Comparison of ENCODE assay signal across 8 mouse cellular contexts in the genomic region with DNA sequence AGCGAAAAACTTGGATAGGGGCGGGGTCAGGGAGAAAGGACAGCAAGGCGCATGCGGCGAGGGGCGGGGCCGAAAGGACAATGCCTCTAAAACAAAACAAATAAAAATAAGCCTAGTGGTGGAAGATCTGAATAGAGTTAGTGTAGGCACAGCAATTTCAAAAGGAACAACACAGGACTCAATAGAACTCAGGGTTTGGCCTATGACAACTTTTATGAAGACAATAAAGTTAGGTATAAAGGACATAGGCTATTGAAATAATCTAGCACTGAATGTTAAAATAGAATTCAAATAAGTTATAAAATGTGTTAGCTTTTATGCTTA. TPM values are rescaled to one million over a fixed set of nuclear protein-coding genes. Genes with fewer than 3 reads are reported as not detected.
A peak's percentile ranks its signal among the peaks of the same experiment; 100 is the strongest.
DNase-seq lines count a peak whose midpoint lies in the region; ATAC-seq and TF ChIP-seq lines count a peak whose summit lies in the region.

No protein-coding gene starts in this region.

- peaks cover 3% of the 10 kb centered on the region; the same call in 1 of the 2 replicates for H3K4me1 ChIP-seq in lung, adult 2 months (ENCODE audit: control insufficient read depth, insufficient read depth, low read length)
- H3K4me1 ChIP-seq in forebrain, embryonic 12.5 days = peaks cover 18% of the 10 kb centered on the region
- H3K4me1 ChIP-seq in limb, embryonic 14.5 days (ENCODE audit: control insufficient read depth, insufficient read depth, low read length) = peaks cover 14% of the 10 kb centered on the region
- peaks cover 10% of the 10 kb centered on the region; the same call in 1 of the 2 replicates for H3K4me1 ChIP-seq in neural tube, embryonic 14.5 days (ENCODE audit: control insufficient read depth, insufficient read depth, low read length)

- DNase-seq in lung, adult 2 months = no peak
- no peak for DNase-seq in lung, postnatal 4 days
- no peak for DNase-seq in limb, embryonic 14.5 days (ENCODE audit: low spot score)
- no peak for DNase-seq in Muller cell, postnatal 12 days (ENCODE audit: inconsistent ontology term)
- DNase-seq in retina, postnatal 1 day = no peak
- DNase-seq in adrenal gland, adult 18-20 months (ENCODE audit: low spot score in 2 of 2) = no peak

- no peaks in the 10 kb centered on the region for H3K9me3 ChIP-seq in forebrain, embryonic 12.5 days
- H3K9me3 ChIP-seq in limb, embryonic 14.5 days (ENCODE audit: control insufficient read depth, low read length) = no peaks in the 10 kb centered on the region
- no peaks in the 10 kb centered on the region for H3K9me3 ChIP-seq in neural tube, embryonic 14.5 days (ENCODE audit: control insufficient read depth, low read length)

- peak overlapping the region; percentile 89 for H3K4me2 ChIP-seq in forebrain, embryonic 12.5 days
- peak overlapping the region; percentile 82 for H3K4me2 ChIP-seq in limb, embryonic 14.5 days (replicated peaks; ENCODE audit: low read depth, low read length, severe bottlenecking)
- H3K4me2 ChIP-seq in neural tube, embryonic 14.5 days (ENCODE audit: low read depth, low read length) = 0 out of 2 replicates have a peak overlapping the region, but pooled peaks have one; percentile 20

- peaks cover 45% of the 10 kb centered on the region for H3K36me3 ChIP-seq in forebrain, embryonic 12.5 days (replicated peaks)
- H3K36me3 ChIP-seq in limb, embryonic 14.5 days (ENCODE audit: control insufficient read depth, insufficient read depth, low read length) = peaks cover 43% of the 10 kb centered on the region
- H3K36me3 ChIP-seq in neural tube, embryonic 14.5 days (ENCODE audit: control insufficient read depth, insufficient read depth, low read length) = peaks cover 32% of the 10 kb centered on the region

- no peak for TF ChIP-seq POLR2A in lung, adult 2 months (IDR thresholded peaks at IDR 0.05; ENCODE audit: borderline replicate concordance, extremely low read depth, low read depth, low read length)
- TF ChIP-seq POLR2A in limb, embryonic 14.5 days (IDR thresholded peaks at IDR 0.05; ENCODE audit: borderline replicate concordance, extremely low read depth, insufficient read depth, insufficient read length) = no peak

- ATAC-seq in forebrain, embryonic 12.5 days (ENCODE audit: low FRiP score) = no peak
- no peak for ATAC-seq in limb, embryonic 14.5 days (ENCODE audit: low FRiP score, low read depth)
- ATAC-seq in neural tube, embryonic 14.5 days (ENCODE audit: low read depth) = no peak

- no peaks in the 10 kb centered on the region for H3K27me3 ChIP-seq in forebrain, embryonic 12.5 days
- H3K27me3 ChIP-seq in limb, embryonic 14.5 days (ENCODE audit: control insufficient read depth, insufficient read depth, low read length) = no peaks in the 10 kb centered on the region
- no peaks in the 10 kb centered on the region for H3K27me3 ChIP-seq in neural tube, embryonic 14.5 days (ENCODE audit: control insufficient read depth, insufficient read depth, low read length)

- 0 out of 2 replicates have a peak, but pooled peaks have one; percentile 5 for TF ChIP-seq CTCF in lung, adult 2 months (IDR thresholded peaks at IDR 0.05; ENCODE audit: insufficient read depth, low read length)

- no peak overlapping the region for H3K9ac ChIP-seq in forebrain, embryonic 12.5 days
- peak overlapping the region; percentile 84 for H3K9ac ChIP-seq in limb, embryonic 14.5 days (ENCODE audit: low read depth, low read length, severe bottlenecking)
- H3K9ac ChIP-seq in neural tube, embryonic 14.5 days (replicated peaks; ENCODE audit: low read depth, low read length) = no peak overlapping the region

- H3K4me3 ChIP-seq in lung, adult 2 months (replicated peaks; ENCODE audit: extremely low read depth, low read depth, low read length) = peak overlapping the region; percentile 93
- peak overlapping the region; percentile 79 for H3K4me3 ChIP-seq in forebrain, embryonic 12.5 days (replicated peaks)
- H3K4me3 ChIP-seq in limb, embryonic 14.5 days (replicated peaks; ENCODE audit: low read length) = peak overlapping the region; percentile 84
- H3K4me3 ChIP-seq in neural tube, embryonic 14.5 days (ENCODE audit: low read depth, low read length) = peak overlapping the region; percentile 75

- H3K27ac ChIP-seq in forebrain, embryonic 12.5 days = peak overlapping the region; percentile 96; the same call in 1 of the 2 replicates
- peak overlapping the region; percentile 98 for H3K27ac ChIP-seq in limb, embryonic 14.5 days (replicated peaks; ENCODE audit: low read depth, low read length)
- peak overlapping the region; percentile 94 for H3K27ac ChIP-seq in neural tube, embryonic 14.5 days (ENCODE audit: low read depth, low read length)

- 0% methylated on average over 7 of the region's 7 CpGs for WGBS in lung, adult 2 months
- 0% methylated on average over 7 of the region's 7 CpGs for WGBS in forebrain, embryonic 12.5 days
- 1% methylated on average over 7 of the region's 7 CpGs for WGBS in limb, embryonic 14.5 days
- WGBS in neural tube, embryonic 14.5 days = 0% methylated on average over 7 of the region's 7 CpGs

RNA-seq across cellular contexts. Expression of a gene that starts 0.3 kb away (rescaled TPM):
- 114 and 137 TPM in 2 replicates for polyA plus RNA-seq in lung, adult 2 months (2012; rRNA removed)
- polyA plus RNA-seq in forebrain, embryonic 12.5 days (2016; fragmentation: Nextera tagmentation; extraction: Ambion mirVana) = 39.3 and 44.4 TPM in 2 replicates
- polyA plus RNA-seq in limb, embryonic 14.5 days (2012; rRNA removed) = 152 and 173 TPM in 2 replicates
- polyA plus RNA-seq in limb, embryonic 14.5 days (2014; fragmentation: Nextera tagmentation; extraction: Ambion mirVana) = 30.2 and 32.9 TPM in 2 replicates
- polyA plus RNA-seq in neural tube, embryonic 14.5 days (2014; fragmentation: Nextera tagmentation; extraction: Ambion mirVana) = 57.3 and 61.5 TPM in 2 replicates
- total RNA-seq in adrenal gland, adult 18-20 months (2021) = 10 to 100 TPM; 69.9 to 71.0 TPM

RNA-seq across cellular contexts. Expression of a gene that starts 1.6 kb away (rescaled TPM):
- polyA plus RNA-seq in lung, adult 2 months (2012; rRNA removed) = 0.48 and 0.56 TPM in 2 replicates
- 12.4 and 13.0 TPM in 2 replicates for polyA plus RNA-seq in forebrain, embryonic 12.5 days (2016; fragmentation: Nextera tagmentation; extraction: Ambion mirVana)
- 2.4 and 3.0 TPM in 2 replicates for polyA plus RNA-seq in limb, embryonic 14.5 days (2012; rRNA removed)
- polyA plus RNA-seq in limb, embryonic 14.5 days (2014; fragmentation: Nextera tagmentation; extraction: Ambion mirVana) = 3.4 and 5.7 TPM in 2 replicates
- 12.2 and 17.1 TPM in 2 replicates for polyA plus RNA-seq in neural tube, embryonic 14.5 days (2014; fragmentation: Nextera tagmentation; extraction: Ambion mirVana)
- total RNA-seq in adrenal gland, adult 18-20 months (2021) = 1 to 10 TPM; 6.0 to 6.2 TPM

RNA-seq across cellular contexts. Expression of a gene that starts 8.5 kb away (rescaled TPM):
- 4.1 and 8.1 TPM in 2 replicates for polyA plus RNA-seq in lung, adult 2 months (2012; rRNA removed)
- 1.1 and 1.2 TPM in 2 replicates for polyA plus RNA-seq in forebrain, embryonic 12.5 days (2016; fragmentation: Nextera tagmentation; extraction: Ambion mirVana)
- 0.89 and 1.1 TPM in 2 replicates for polyA plus RNA-seq in limb, embryonic 14.5 days (2012; rRNA removed)
- 0.88 and 1.0 TPM in 2 replicates for polyA plus RNA-seq in limb, embryonic 14.5 days (2014; fragmentation: Nextera tagmentation; extraction: Ambion mirVana)
- 2.0 and 2.7 TPM in 2 replicates for polyA plus RNA-seq in neural tube, embryonic 14.5 days (2014; fragmentation: Nextera tagmentation; extraction: Ambion mirVana)
- total RNA-seq in adrenal gland, adult 18-20 months (2021) = under 1 TPM in 1 of 2 experiments, not detected in 1; 0.19 TPM

RNA-seq across cellular contexts. Expression of a gene that starts 14.0 kb away (rescaled TPM):
- 0.05 and 0.08 TPM in 2 replicates for polyA plus RNA-seq in lung, adult 2 months (2012; rRNA removed)
- polyA plus RNA-seq in forebrain, embryonic 12.5 days (2016; fragmentation: Nextera tagmentation; extraction: Ambion mirVana) = 1.4 and 2.1 TPM in 2 replicates
- polyA plus RNA-seq in limb, embryonic 14.5 days (2012; rRNA removed) = 0.59 and 0.74 TPM in 2 replicates
- 0.59 and 1.3 TPM in 2 replicates for polyA plus RNA-seq in limb, embryonic 14.5 days (2014; fragmentation: Nextera tagmentation; extraction: Ambion mirVana)
- polyA plus RNA-seq in neural tube, embryonic 14.5 days (2014; fragmentation: Nextera tagmentation; extraction: Ambion mirVana) = 0.33 and 0.50 TPM in 2 replicates
- total RNA-seq in adrenal gland, adult 18-20 months (2021) = under 1 TPM; 0.30 to 0.70 TPM

RNA-seq across cellular contexts. Expression of a gene that starts 27.4 kb away (rescaled TPM):
- 46.3 and 48.0 TPM in 2 replicates for polyA plus RNA-seq in lung, adult 2 months (2012; rRNA removed)
- 79.2 and 81.8 TPM in 2 replicates for polyA plus RNA-seq in forebrain, embryonic 12.5 days (2016; fragmentation: Nextera tagmentation; extraction: Ambion mirVana)
- 51.7 and 55.7 TPM in 2 replicates for polyA plus RNA-seq in limb, embryonic 14.5 days (2012; rRNA removed)
- polyA plus RNA-seq in limb, embryonic 14.5 days (2014; fragmentation: Nextera tagmentation; extraction: Ambion mirVana) = 33.8 and 38.8 TPM in 2 replicates
- 101 and 108 TPM in 2 replicates for polyA plus RNA-seq in neural tube, embryonic 14.5 days (2014; fragmentation: Nextera tagmentation; extraction: Ambion mirVana)
- 10 to 100 TPM; 20.3 to 31.9 TPM for total RNA-seq in adrenal gland, adult 18-20 months (2021)

Comparison
In these comparisons a context has a peak if more than half of its experiments do, and no peak if none do; other contexts are left out.
1. H3K4me2 ChIP-seq: peak in every context shown above with its lines; median percentile 89 in forebrain, embryonic 12.5 days; 82 in limb, embryonic 14.5 days; 20 in neural tube, embryonic 14.5 days.